Mouse (Mus musculus): Measurements from ENCODE around the gene Lyl1.

DNA sequence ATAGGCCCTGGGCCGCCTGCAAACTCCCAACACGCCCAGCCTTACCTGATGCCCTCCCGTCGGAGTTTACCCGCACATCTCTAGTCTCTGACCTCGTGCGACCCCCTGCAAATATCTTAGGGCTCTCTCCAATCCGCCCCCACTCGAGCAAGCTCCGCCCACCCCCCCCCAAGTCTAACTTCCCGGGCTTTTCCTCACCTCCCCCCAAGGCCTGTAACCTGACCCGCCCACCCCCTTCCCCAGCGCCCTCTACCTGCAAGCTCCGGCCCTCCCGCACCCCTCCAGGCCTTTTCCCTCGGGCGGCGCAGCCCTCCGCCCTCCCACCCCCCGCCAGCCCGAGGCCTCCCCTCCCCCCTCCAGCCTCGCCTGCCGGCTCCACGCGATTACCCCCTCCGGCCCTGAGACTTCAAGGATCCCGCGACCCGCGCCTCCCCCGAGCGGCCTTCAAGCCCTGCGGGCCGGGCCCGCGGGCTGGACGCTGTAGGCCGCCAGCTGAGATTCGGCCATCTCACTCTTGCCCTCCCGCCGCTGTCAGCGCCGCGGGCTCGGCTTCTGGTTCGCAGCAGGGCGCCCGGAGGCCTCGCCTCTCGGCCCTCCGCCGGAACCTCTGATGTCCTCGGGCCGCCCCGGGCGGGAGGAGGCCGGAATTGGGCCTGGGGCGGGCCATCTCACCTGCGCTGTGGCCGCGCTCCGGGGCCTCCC is 14.1 kb upstream of the Lyl1 start:
- TF ChIP-seq CTCF (IDR thresholded peaks at IDR 0.05; ENCODE audit: control insufficient read depth, insufficient read depth, low read length) (no peak), POLR2A (IDR thresholded peaks at IDR 0.05; ENCODE audit: borderline replicate concordance, control insufficient read depth, low read depth, low read length) (no peak)
